26 mouse cellular contexts compared by ENCODE assay signal in the genomic region with DNA sequence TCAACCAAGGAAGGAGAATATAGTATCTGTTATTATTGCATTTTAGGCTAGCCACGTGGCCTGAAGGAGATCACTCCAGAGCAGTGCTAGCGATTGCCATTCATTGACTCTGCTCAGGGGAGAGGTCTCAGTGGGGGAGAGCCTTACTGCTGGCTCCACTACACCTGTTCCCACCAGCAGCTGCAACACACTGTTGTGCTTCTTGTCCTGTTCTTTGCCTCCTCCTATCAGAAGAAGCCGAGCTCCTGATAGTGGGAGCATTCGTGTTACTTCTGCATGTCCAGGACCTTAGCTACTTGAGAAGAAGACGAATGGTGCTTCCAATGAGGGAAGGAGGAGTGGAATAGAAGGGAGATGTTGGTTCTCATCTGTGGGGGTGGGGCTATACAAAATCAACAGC.
"Had no signal": no experiment of that assay in that cellular context is flagged by ENCODE, and none has a peak within 500 bp of the region (broad histone marks: within the 10 kb centered on the region; RNA-seq: fewer than 3 reads in every experiment).

No protein-coding gene starts in this region.

- ATAC-seq: inflammation-experienced regulatory T-cells, adult 6 months; intestine, embryonic 15.5 days; intestine, postnatal 0 days had no signal

- DNase-seq: gastrocnemius, adult 2 months; gastrocnemius, postnatal 10 days; gastrocnemius, postnatal 25 days; heart, adult 2 months; heart, postnatal 14 days; heart, postnatal 36 days; kidney, adult 18-20 months; kidney, adult 8-10 months; kidney, postnatal 10 days; kidney, postnatal 25 days; kidney, postnatal 4 days; liver; liver, embryonic 13.5 days had no signal

- H3K27me3 ChIP-seq: heart, embryonic 13.5 days; heart, embryonic 15.5 days; hindbrain, embryonic 12.5 days; hindbrain, embryonic 15.5 days; intestine, embryonic 15.5 days; limb, embryonic 13.5 days; liver, embryonic 13.5 days had no signal

- H3K4me2 ChIP-seq: heart, embryonic 11.5 days; heart, embryonic 13.5 days; heart, embryonic 15.5 days; hindbrain, embryonic 12.5 days; hindbrain, embryonic 15.5 days; intestine, embryonic 15.5 days; limb, embryonic 13.5 days; liver, embryonic 11.5 days; liver, embryonic 13.5 days had no signal

- H3K9me3 ChIP-seq: heart, embryonic 13.5 days; heart, embryonic 15.5 days; hindbrain, embryonic 10.5 days; hindbrain, embryonic 12.5 days; hindbrain, embryonic 15.5 days; intestine, embryonic 15.5 days; limb, embryonic 13.5 days; liver, embryonic 13.5 days had no signal

- H3K4me3 ChIP-seq: gastrocnemius, adult 2 months; heart, adult 2 months; heart, embryonic 13.5 days; heart, embryonic 15.5 days; hindbrain, embryonic 10.5 days; hindbrain, embryonic 12.5 days; hindbrain, embryonic 15.5 days; intestine, embryonic 15.5 days; layer of hippocampus, adult 2 months; left cerebral cortex, adult 2 months; limb, embryonic 13.5 days; liver, embryonic 13.5 days had no signal

- H3K9ac ChIP-seq: heart, embryonic 13.5 days; heart, embryonic 15.5 days; hindbrain, embryonic 12.5 days; hindbrain, embryonic 15.5 days; intestine, embryonic 15.5 days; limb, embryonic 13.5 days; liver, embryonic 13.5 days had no signal

- H3K27ac ChIP-seq: gastrocnemius, adult 2 months; heart, adult 2 months; heart, embryonic 15.5 days; hindbrain, embryonic 10.5 days; hindbrain, embryonic 12.5 days; hindbrain, embryonic 15.5 days; intestine, embryonic 15.5 days; limb, embryonic 13.5 days; liver, embryonic 13.5 days had no signal

- H3K36me3 ChIP-seq: heart, embryonic 13.5 days; heart, embryonic 15.5 days; hindbrain, embryonic 10.5 days; hindbrain, embryonic 12.5 days; hindbrain, embryonic 15.5 days; intestine, embryonic 15.5 days; limb, embryonic 13.5 days; liver, embryonic 13.5 days had no signal
